Mouse (Mus musculus) gastrocnemius, postnatal 36 days (tissue): ENCODE measurements around the gene 1700016H13Rik. TPM values are rescaled to one million over a fixed set of nuclear protein-coding genes. Genes with fewer than 3 reads are reported as not detected.

Source experiments
- DNase-seq, 2 experiments: peaks; one replicate each; pipeline ENCODE4 v3.0.0; 2022
- intact Hi-C: fragments of 180-260 bp; cut with DNase I; formaldehyde crosslinking; loops from one replicate; pipeline ENCODE4 v1.15.1; 2025
- long read RNA-seq, 2 experiments: library from polyadenylated mRNA; stranded (forward); transcript quantifications; one replicate each; pipeline ENCODE4 v2.0.0; 2021
- total RNA-seq, 2 experiments: library from RNA; stranded (reverse); gene quantifications; 2 replicates each; pipeline ENCODE4 v1.2.3; 2021

1700016H13Rik gene
- under 1 TPM; 0.22 to 0.59 TPM for total RNA-seq
- long read RNA-seq, experiment 1, partial matches to known transcripts = 0 of 17 reads
- long read RNA-seq, experiment 1, other reads (novel, unspliced or antisense) = 17 of 17 reads
- long read RNA-seq, experiment 2, partial matches to known transcripts = 0 of 18 reads
- long read RNA-seq, experiment 2, other reads (novel, unspliced or antisense) = 18 of 18 reads

- peak; percentile 62 to 71 for DNase-seq
- intact Hi-C loops = no loop called here
Measured at GRCm38 (mm10) chr5:103655346-103656118, at the start of gene 1700016H13Rik. 1700016H13Rik (minus strand) TSS chr5:103656010.

DNA sequence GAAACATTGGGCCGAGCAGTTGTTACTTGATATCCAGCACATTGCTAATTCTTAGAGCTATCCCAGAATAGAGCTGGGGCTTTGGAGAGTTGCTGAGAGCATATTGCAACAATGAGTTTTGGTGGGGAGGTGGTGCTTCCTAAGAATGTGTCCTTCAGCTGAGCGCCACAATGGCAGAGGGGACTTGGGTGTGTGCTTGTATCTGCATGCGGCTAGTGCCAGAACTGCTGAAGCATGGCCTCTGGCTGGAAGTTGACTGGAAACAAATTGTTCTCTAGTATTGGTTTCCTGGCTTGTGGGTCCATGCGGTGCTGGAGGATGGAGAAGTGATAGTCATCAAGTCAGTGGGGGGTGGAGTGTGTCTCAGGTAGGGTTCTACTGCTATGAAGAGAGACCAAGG, 49.5 kb upstream of the 1700016H13Rik start:
- intact Hi-C loops = no loop called here
- no peak for DNase-seq

GRCm38 (mm10) chr5:103702527-103702926, 46.7 kb upstream of the 1700016H13Rik start:
- no peak for DNase-seq
- intact Hi-C loops = no loop called here

- intact Hi-C loops = no loop called here
- DNase-seq = no peak
Measured at GRCm38 (mm10) chr5:103701466-103701865, 45.7 kb upstream of the 1700016H13Rik start.

DNA sequence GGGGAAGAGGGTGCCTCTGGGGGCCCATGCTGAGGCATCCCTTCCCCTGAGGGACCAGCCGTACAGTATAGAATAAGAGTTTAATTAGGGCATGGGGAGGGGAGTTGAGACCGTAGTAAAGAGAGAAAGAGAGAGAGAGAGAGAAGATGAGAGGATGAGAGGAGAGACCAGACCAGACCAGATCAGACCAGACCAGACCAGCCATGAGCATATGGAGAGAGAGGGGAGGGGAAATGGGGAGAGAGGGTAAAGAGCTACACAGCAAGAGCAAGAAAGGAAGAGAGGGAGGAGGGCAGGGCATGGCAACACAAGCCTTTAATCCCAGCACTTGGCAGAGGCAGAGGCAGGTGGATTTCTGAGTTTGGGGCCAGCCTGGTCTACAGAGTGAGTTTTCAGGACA, 44.9 kb upstream of the 1700016H13Rik start:
- intact Hi-C loops = no loop called here

DNA sequence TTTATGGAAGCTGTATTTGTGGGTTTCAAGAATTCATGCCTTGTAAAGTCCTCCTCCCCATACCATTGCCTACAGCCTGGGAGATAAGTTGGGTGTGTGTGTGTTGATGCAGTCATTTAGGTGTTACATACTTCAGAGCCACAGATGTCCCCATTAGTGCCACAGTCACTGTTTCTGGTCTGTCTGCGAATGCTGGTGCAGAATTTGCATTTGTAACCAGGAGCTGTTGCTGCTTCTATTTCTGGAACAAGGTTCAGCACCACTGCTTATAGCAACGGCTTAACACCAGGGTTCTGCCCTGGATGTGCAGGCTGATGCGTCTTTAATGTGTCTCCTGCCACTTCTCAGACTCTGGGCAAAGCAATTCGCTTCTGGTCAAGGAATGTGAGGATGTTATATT, 43.7 kb upstream of the 1700016H13Rik start:
- DNase-seq = no peak
- intact Hi-C loops = no loop called here

More for the DNA sequence above, 44.9 kb upstream of the 1700016H13Rik start:
- no peak for DNase-seq

- no peak for DNase-seq
- intact Hi-C loops = no loop called here
Measured at GRCm38 (mm10) chr5:103698577-103698976, 42.8 kb upstream of the 1700016H13Rik start.

- DNase-seq = no peak
- intact Hi-C loops = no loop called here
Measured at GRCm38 (mm10) chr5:103697875-103698491, 42.2 kb upstream of the 1700016H13Rik start.

- no peak for DNase-seq
- intact Hi-C loops = loop anchor here (5.0 kb wide), 1 partner anchor 58 kb away; no protein-coding TSS in a partner anchor
Measured at GRCm38 (mm10) chr5:103694094-103694493, 38.3 kb upstream of the 1700016H13Rik start.

DNA sequence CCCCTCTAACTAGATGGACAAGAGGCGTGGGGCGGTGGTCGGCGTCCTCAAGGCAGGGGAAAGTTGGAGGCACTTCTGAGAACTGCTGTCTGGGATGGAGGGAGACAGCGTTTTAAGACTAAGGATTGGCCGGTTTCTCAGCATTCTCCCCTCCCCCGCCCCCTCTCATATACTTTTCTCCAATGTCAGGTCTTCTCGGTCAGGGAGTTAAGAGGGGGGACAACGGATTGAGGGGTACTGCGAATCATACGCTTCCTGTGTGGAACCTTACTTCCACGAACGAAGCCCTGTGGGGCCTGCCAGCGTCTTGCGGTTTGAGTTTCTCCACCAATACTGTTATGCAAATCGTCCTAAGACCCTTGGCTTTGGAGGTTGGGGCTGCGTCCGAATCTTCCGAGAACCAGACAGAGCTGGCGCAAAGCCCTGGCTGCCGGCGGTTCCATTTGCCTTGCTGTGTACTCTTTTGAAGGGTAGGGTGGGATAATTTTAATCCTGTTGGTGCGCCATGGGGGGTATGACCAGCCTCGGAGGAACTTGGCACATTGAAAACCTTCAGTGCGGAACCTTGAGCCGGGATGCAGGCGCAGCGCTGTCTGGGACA, 37.3 kb upstream of the 1700016H13Rik start:
- intact Hi-C loops = loop anchor here (5.0 kb wide), 1 partner anchor 59 kb away; no protein-coding TSS in a partner anchor
- DNase-seq = peak; percentile 37 to 44

GRCm38 (mm10) chr5:103692531-103693040, 36.8 kb upstream of the 1700016H13Rik start:
- DNase-seq = peak in 1 of 2 experiments; percentile 44
- intact Hi-C loops = loop anchor here (5.0 kb wide), 1 partner anchor 60 kb away; no protein-coding TSS in a partner anchor

GRCm38 (mm10) chr5:103691624-103692530, 36.1 kb upstream of the 1700016H13Rik start, which contains the start of gene Aff1:
Aff1 (plus strand) TSS chr5:103692374.
- intact Hi-C loops = loop anchor here (5.0 kb wide), 1 partner anchor 60 kb away; no protein-coding TSS in a partner anchor
- peak; percentile 93 to 96 for DNase-seq

GRCm38 (mm10) chr5:103691171-103691570, 35.4 kb upstream of the 1700016H13Rik start:
- intact Hi-C loops = loop anchor here (5.0 kb wide), 1 partner anchor 61 kb away; no protein-coding TSS in a partner anchor
- DNase-seq = no peak

DNA sequence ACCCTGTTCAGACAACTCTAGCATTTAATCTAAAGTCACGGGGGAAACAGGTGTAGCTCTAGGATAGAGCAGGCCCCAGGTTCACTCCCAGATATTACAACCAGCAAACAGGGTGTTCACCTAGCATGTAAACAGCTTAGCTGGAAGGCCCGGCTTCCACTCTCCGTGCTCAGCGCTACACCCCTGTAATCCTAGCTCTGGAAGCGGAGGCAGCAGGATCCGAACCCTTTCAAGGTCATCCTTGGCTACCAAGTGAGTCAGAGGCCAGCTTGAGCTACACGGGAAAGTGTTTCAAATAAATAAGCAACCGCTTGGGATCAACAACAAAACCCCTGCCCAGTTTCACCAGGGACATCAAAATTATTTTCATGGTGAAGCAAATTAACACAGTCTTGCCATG, 34.4 kb upstream of the 1700016H13Rik start:
- intact Hi-C loops = loop anchor here (5.0 kb wide), 1 partner anchor 62 kb away; no protein-coding TSS in a partner anchor
- no peak for DNase-seq

DNA sequence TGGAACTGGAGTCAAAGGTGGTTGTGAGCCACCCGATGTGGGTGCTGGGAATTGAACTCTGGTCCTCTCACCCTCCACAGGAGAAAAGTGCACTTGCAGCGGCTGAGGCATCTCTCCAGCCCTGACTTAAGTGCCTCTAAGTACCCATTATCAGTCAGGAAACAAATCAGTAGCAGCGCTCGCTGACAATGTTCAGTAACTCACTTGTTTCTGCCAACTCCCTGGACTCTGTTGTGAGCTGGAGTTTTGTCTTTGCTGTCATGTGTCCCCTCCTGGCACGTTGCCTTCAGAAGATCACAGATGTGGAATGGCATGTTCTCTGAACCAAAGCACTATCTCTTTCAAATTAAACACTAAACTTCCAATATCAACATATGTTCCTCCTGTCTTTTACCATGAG, 33.8 kb upstream of the 1700016H13Rik start:
- DNase-seq = no peak
- intact Hi-C loops = loop anchor here (5.0 kb wide), 1 partner anchor 63 kb away; no protein-coding TSS in a partner anchor

DNA sequence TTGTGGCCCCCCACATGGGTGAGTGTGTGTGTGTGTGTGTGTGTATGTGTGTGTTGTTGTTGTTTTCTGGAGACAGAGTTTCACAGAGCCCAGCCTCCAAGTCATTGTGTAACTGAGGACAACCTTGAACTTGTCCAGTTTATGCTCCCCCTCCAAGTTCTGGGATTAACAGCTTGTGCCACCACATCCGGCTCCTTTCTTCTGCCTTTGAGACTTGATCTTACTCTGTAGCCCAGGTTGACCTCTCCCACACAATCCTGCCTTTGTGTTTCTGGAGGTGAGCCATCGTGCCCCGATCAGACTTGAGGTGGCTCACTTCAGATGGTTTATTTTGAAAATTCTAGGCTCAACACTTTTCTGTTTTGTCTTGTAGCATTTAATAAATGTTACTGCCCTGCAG, 26.0 kb upstream of the 1700016H13Rik start:
- intact Hi-C loops = loop anchor here (5.0 kb wide), 2 partner anchors 135 to 160 kb away; no protein-coding TSS in a partner anchor
- no peak for DNase-seq

DNA sequence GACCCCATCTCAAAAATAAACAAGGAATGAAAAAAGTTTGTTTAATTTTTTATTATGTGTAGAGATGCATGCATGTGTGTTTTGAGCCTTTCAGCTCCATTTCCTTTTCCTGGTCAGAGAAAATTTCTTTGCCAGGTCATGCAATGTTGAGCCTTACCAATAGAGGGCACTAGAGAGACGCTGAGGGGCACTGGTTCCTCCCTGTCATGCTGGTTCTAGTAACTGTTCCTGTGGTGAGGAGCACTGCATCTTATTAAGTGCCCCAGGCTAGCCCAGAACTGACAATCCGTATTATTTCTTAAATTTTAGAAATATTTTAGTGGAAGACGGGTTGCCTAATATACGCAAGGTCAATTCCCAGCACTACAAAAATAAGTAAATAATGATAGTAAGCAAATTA, 24.6 kb upstream of the 1700016H13Rik start:
- intact Hi-C loops = loop anchor here (5.0 kb wide), 2 partner anchors 137 to 162 kb away; no protein-coding TSS in a partner anchor
- DNase-seq = peak in 1 of 2 experiments; percentile 76

- intact Hi-C loops = loop anchor here (5.0 kb wide), 1 partner anchor 253 kb away; no protein-coding TSS in a partner anchor
- no peak for DNase-seq
Measured at GRCm38 (mm10) chr5:103678974-103679373, 23.2 kb upstream of the 1700016H13Rik start.

GRCm38 (mm10) chr5:103677894-103678293, 22.1 kb upstream of the 1700016H13Rik start:
- DNase-seq = no peak
- intact Hi-C loops = loop anchor here (5.0 kb wide), 1 partner anchor 254 kb away; no protein-coding TSS in a partner anchor
